In the genomic region with DNA sequence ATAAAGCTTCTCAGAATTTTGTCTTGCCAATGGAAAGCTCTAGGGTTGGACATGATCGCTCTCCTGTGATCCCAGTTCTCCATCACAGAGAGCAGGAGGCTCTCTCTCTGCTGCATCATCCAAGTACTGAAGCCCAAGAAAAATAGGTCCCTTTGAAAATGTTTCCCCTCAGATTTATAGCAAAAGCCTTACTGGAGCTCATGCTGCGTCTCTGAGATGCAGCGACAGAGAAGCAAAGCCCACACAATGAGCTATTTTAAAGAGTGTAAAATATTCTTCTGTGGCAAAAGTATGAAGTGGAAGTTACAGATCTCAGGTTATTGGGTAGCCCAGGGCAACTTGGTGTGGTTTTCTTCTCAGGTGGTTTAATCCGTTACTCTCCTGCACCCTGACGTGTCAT, we compare ENCODE assay signal across 26 mouse cellular contexts.
"Had no signal": no experiment of that assay in that cellular context is flagged by ENCODE, and none has a peak within 500 bp of the region (broad histone marks: within the 10 kb centered on the region; RNA-seq: fewer than 3 reads in every experiment).

No protein-coding gene starts in this region.

- DNase-seq: gastrocnemius, adult 2 months; gastrocnemius, postnatal 10 days; gastrocnemius, postnatal 36 days; heart, adult 18-20 months; heart, postnatal 10 days; heart, postnatal 36 days; kidney, adult 11 months; kidney, adult 2 months; kidney, adult 9 months; kidney, postnatal 14 days; kidney, postnatal 36 days; layer of hippocampus, adult 9-11 months; layer of hippocampus, postnatal 36 days; left cerebral cortex, postnatal 4 days had no signal

- H3K4me3 ChIP-seq: gastrocnemius, adult 2 months; heart, embryonic 10.5 days; heart, embryonic 12.5 days; hindbrain, embryonic 13.5 days; hindbrain, embryonic 15.5 days; kidney, embryonic 15.5 days; limb, embryonic 13.5 days; limb, embryonic 15.5 days; liver, embryonic 12.5 days had no signal

- H3K27ac ChIP-seq: gastrocnemius, adult 2 months; heart, embryonic 10.5 days; hindbrain, embryonic 13.5 days; hindbrain, embryonic 15.5 days; hindbrain, postnatal 0 days; kidney, embryonic 15.5 days; kidney, postnatal 0 days; limb, embryonic 13.5 days; limb, embryonic 15.5 days; liver, embryonic 12.5 days; liver, embryonic 14.5 days had no signal

- ATAC-seq: hindbrain, postnatal 0 days; intestine, embryonic 16.5 days; liver, embryonic 12.5 days had no signal
